Mouse (Mus musculus) thymus, adult 2 months (tissue): ENCODE measurements around the gene Mtss1l.

Experiments used
- CTCF ChIP-seq: fragments of 200-500 bp; IDR thresholded peaks from 2 replicates; pipeline ENCODE4 v1.5.1; 2012; ENCODE audit warnings: mild to moderate bottlenecking, control low read depth, low read length, moderate library complexity, borderline replicate concordance; ENCODE audit not compliant: control insufficient read depth, poor library complexity, insufficient read depth; ENCODE audit errors: extremely low read depth
- POLR2A ChIP-seq: fragments of 200-500 bp; IDR thresholded peaks from 2 replicates; pipeline ENCODE4 v1.6.1; 2012; ENCODE audit warnings: mild to moderate bottlenecking, low read length, control low read depth, moderate library complexity; ENCODE audit not compliant: control insufficient read depth, poor library complexity, insufficient read depth; ENCODE audit errors: extremely low read depth

DNA sequence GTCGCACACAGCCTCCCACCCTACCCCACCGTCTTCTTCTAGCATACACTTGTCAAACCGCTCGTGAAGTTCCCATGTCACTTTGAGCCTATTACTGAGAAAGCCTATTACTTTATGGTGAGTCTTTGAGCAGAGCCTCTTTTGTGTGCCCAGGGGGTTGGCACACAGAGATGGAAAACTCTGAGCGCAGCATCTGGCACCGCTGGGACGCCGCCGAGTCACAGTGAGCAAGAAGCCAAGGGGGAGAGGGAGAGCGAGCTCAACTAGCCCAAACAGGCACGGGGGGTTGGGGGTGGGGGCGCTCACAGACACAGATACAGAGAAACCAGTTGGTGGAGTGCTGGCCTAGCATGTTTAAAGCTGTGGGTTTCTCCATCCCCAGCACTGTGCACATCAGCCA is 68.3 kb downstream of the Mtss1l start:
- no peak for TF ChIP-seq POLR2A
- TF ChIP-seq CTCF: no peak
